Mouse (Mus musculus): ENCODE results near the gene Rps12. TPM values are rescaled to one million over a fixed set of nuclear protein-coding genes. Genes with fewer than 3 reads are reported as not detected.

Gene Rps12
- 114 TPM in 2 replicates for polyA plus RNA-seq (2014; fragmentation: Nextera tagmentation; extraction: Ambion mirVana)

- ATAC-seq (replicated peaks; ENCODE audit: insufficient number of reproducible peaks, low FRiP score, low TSS enrichment), result peak; percentile 96
- Histone ChIP-seq H3K4me1 (ENCODE audit: control insufficient read depth, insufficient read depth, low read length) (peaks cover 8% of the 10 kb centered on the region; the same call in 1 of the 2 replicates), H3K27ac (ENCODE audit: low read depth, low read length) (peak within 1 kb of the TSS; percentile 89), H3K4me3 (ENCODE audit: low read depth, low read length) (peak within 1 kb of the TSS; percentile 93), H3K4me2 (peak within 1 kb of the TSS; percentile 86), H3K9ac (ENCODE audit: low read depth, low read length) (peak within 1 kb of the TSS; percentile 85), H3K9me3 (replicated peaks; ENCODE audit: control insufficient read depth, low read length) (no peaks in the 10 kb centered on the region), H3K36me3 (ENCODE audit: control insufficient read depth, insufficient read depth, low read length) (peaks cover 8% of the 10 kb centered on the region; the same call in 1 of the 2 replicates), H3K27me3 (ENCODE audit: control insufficient read depth, insufficient read depth, low read length) (no peaks in the 10 kb centered on the region)
- under 1% methylated on average over 51 of the region's 51 CpGs for WGBS (ENCODE audit: insufficient replicate concordance)
Measured at GRCm38 (mm10) chr10:23787062-23787821, at the start of gene Rps12. TSS of gene Rps12 (minus strand) at chr10:23787275.

GRCm38 (mm10) chr10:23836003-23836964 lies 49.2 kb upstream of the Rps12 start:
- ATAC-seq (replicated peaks; ENCODE audit: insufficient number of reproducible peaks, low FRiP score, low TSS enrichment), result no peak
- no peak overlapping the region for H3K4me3 ChIP-seq (ENCODE audit: low read depth, low read length)
- no peak overlapping the region for H3K4me2 ChIP-seq
- no peaks in the 10 kb centered on the region for H3K27me3 ChIP-seq (ENCODE audit: control insufficient read depth, insufficient read depth, low read length)
- no peak overlapping the region for H3K27ac ChIP-seq (ENCODE audit: low read depth, low read length)
- H3K9ac ChIP-seq (ENCODE audit: low read depth, low read length), result no peak overlapping the region
- H3K9me3 ChIP-seq (replicated peaks; ENCODE audit: control insufficient read depth, low read length), result no peaks in the 10 kb centered on the region
- no peaks in the 10 kb centered on the region for H3K4me1 ChIP-seq (ENCODE audit: control insufficient read depth, insufficient read depth, low read length)
- 51% methylated on average over 9 of the region's 9 CpGs for WGBS (ENCODE audit: insufficient replicate concordance)
- no peaks in the 10 kb centered on the region for H3K36me3 ChIP-seq (ENCODE audit: control insufficient read depth, insufficient read depth, low read length)

DNA sequence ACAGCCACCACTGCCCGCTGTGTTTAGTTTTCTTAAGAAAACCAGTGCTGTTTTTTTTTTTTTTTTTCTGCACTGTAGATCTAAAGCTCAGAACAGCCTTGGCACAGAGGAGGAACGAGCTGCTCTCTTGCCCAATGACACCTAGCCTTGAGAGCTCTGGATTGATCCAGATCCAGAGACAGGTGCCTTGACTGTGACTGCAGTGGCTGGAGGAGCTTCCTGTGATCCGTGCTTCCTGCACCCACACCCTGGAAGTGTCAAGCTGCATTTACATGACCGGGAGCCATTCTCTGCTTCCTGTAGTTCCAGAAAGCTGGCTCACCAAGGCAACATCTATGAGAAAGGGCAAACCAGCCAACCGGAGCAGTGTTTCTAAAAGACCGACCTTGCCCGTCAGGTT lies 39.4 kb upstream of the Rps12 start:
- Histone ChIP-seq H3K4me2 (no peak overlapping the region), H3K27me3 (ENCODE audit: control insufficient read depth, insufficient read depth, low read length) (no peaks in the 10 kb centered on the region), H3K36me3 (ENCODE audit: control insufficient read depth, insufficient read depth, low read length) (peaks cover 10% of the 10 kb centered on the region), H3K4me1 (ENCODE audit: control insufficient read depth, insufficient read depth, low read length) (no peaks in the 10 kb centered on the region), H3K4me3 (ENCODE audit: low read depth, low read length) (no peak overlapping the region), H3K27ac (ENCODE audit: low read depth, low read length) (no peak overlapping the region), H3K9ac (ENCODE audit: low read depth, low read length) (no peak overlapping the region), H3K9me3 (replicated peaks; ENCODE audit: control insufficient read depth, low read length) (no peaks in the 10 kb centered on the region)
- no peak for ATAC-seq (replicated peaks; ENCODE audit: insufficient number of reproducible peaks, low FRiP score, low TSS enrichment)
- 86% methylated on average over 7 of the region's 7 CpGs for WGBS (ENCODE audit: insufficient replicate concordance)

- WGBS (ENCODE audit: insufficient replicate concordance), result 62% methylated on average over 7 of the region's 7 CpGs
- H3K4me2 ChIP-seq, result no peak overlapping the region
- H3K36me3 ChIP-seq (ENCODE audit: control insufficient read depth, insufficient read depth, low read length), result no peaks in the 10 kb centered on the region
- H3K27ac ChIP-seq (ENCODE audit: low read depth, low read length), result no peak overlapping the region
- no peak for ATAC-seq (replicated peaks; ENCODE audit: insufficient number of reproducible peaks, low FRiP score, low TSS enrichment)
- H3K4me3 ChIP-seq (ENCODE audit: low read depth, low read length), result no peak overlapping the region
- H3K4me1 ChIP-seq (ENCODE audit: control insufficient read depth, insufficient read depth, low read length), result no peaks in the 10 kb centered on the region
- H3K9ac ChIP-seq (ENCODE audit: low read depth, low read length), result no peak overlapping the region
- no peaks in the 10 kb centered on the region for H3K27me3 ChIP-seq (ENCODE audit: control insufficient read depth, insufficient read depth, low read length)
- H3K9me3 ChIP-seq (replicated peaks; ENCODE audit: control insufficient read depth, low read length), result no peaks in the 10 kb centered on the region
Measured at GRCm38 (mm10) chr10:23816241-23816640, 29.2 kb upstream of the Rps12 start.

DNA sequence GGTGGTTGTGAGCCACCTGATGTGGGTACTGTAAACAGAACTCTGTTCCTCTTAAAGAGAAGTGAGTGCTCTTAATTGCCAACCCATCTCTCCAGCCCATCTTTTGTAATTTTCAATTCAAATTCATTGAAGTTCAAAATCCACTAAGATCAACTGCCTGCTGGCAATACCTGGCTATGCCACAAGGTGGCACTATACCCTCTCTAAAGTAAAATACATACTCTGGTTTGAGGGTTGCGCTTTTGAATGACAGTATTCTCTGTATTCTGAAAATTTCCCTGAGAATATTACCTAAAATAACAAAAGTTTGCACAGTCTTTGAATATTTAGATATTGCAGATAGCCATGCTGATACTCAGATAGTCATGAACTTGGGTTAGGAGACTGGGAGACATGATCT lies 28.1 kb upstream of the Rps12 start:
- no peak overlapping the region for H3K27ac ChIP-seq (ENCODE audit: low read depth, low read length)
- no peak overlapping the region for H3K9ac ChIP-seq (ENCODE audit: low read depth, low read length)
- H3K4me3 ChIP-seq (ENCODE audit: low read depth, low read length), result no peak overlapping the region
- H3K27me3 ChIP-seq (ENCODE audit: control insufficient read depth, insufficient read depth, low read length), result no peaks in the 10 kb centered on the region
- H3K36me3 ChIP-seq (ENCODE audit: control insufficient read depth, insufficient read depth, low read length), result no peaks in the 10 kb centered on the region
- 56% methylated on average over 1 of the region's 1 CpGs for WGBS (ENCODE audit: insufficient replicate concordance)
- ATAC-seq (replicated peaks; ENCODE audit: insufficient number of reproducible peaks, low FRiP score, low TSS enrichment), result no peak
- no peaks in the 10 kb centered on the region for H3K4me1 ChIP-seq (ENCODE audit: control insufficient read depth, insufficient read depth, low read length)
- no peak overlapping the region for H3K4me2 ChIP-seq
- H3K9me3 ChIP-seq (replicated peaks; ENCODE audit: control insufficient read depth, low read length), result no peaks in the 10 kb centered on the region

DNA sequence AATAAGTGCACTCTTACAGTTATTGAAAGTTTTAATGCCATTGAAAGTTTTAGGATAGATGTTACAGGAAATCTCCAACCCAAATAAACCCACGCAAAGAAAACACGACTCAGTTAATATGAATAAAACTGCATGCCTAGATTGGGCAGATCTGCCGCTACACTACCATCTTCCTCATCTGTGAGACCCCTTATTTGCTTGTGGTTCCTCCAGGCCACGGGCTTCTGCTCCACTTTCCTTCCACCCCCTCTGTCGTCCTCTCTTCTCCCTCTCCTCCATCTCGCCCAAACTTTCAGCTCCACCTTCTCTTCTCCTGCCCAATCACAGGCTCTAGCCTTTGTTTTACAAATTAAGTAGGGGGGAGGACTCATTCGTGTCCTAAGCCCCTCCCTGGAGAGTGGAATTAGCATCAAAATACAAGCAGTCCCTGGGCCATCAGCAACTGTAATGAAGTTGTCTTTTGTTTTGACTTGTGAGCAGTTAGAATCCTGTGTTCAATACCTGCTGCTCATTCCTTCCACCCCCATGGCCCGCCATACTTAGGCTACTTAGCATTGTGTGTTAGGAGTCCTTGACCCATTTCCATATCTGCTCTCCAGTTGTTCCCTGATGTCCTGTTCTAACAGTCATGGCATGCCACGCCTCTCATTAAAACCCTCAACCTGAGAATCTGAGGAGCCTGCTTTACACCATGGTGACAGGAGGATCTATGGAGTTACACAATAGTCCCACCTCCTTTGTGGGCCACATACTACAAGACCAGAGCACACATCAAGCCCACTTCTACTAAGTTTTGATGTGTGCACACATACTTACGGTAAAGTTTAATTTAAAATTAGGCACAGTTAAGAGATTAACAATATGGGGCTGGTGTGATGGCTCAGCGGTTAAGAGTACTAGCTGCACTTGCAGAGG lies 26.0 kb upstream of the Rps12 start:
- H3K27ac ChIP-seq (ENCODE audit: low read depth, low read length), result no peak overlapping the region
- H3K27me3 ChIP-seq (ENCODE audit: control insufficient read depth, insufficient read depth, low read length), result no peaks in the 10 kb centered on the region
- ATAC-seq (replicated peaks; ENCODE audit: insufficient number of reproducible peaks, low FRiP score, low TSS enrichment), result no peak
- H3K4me3 ChIP-seq (ENCODE audit: low read depth, low read length), result no peak overlapping the region
- H3K4me1 ChIP-seq (ENCODE audit: control insufficient read depth, insufficient read depth, low read length), result no peaks in the 10 kb centered on the region
- 62% methylated on average over 11 of the region's 11 CpGs for WGBS (ENCODE audit: insufficient replicate concordance)
- H3K9ac ChIP-seq (ENCODE audit: low read depth, low read length), result no peak overlapping the region
- no peak overlapping the region for H3K4me2 ChIP-seq
- no peaks in the 10 kb centered on the region for H3K36me3 ChIP-seq (ENCODE audit: control insufficient read depth, insufficient read depth, low read length)
- no peaks in the 10 kb centered on the region for H3K9me3 ChIP-seq (replicated peaks; ENCODE audit: control insufficient read depth, low read length)

- H3K36me3 ChIP-seq (ENCODE audit: control insufficient read depth, insufficient read depth, low read length), result no peaks in the 10 kb centered on the region
- no peak for ATAC-seq (replicated peaks; ENCODE audit: insufficient number of reproducible peaks, low FRiP score, low TSS enrichment)
- H3K27ac ChIP-seq (ENCODE audit: low read depth, low read length), result no peak overlapping the region
- H3K4me1 ChIP-seq (ENCODE audit: control insufficient read depth, insufficient read depth, low read length), result no peaks in the 10 kb centered on the region
- H3K9me3 ChIP-seq (replicated peaks; ENCODE audit: control insufficient read depth, low read length), result no peaks in the 10 kb centered on the region
- no peak overlapping the region for H3K4me3 ChIP-seq (ENCODE audit: low read depth, low read length)
- no peaks in the 10 kb centered on the region for H3K27me3 ChIP-seq (ENCODE audit: control insufficient read depth, insufficient read depth, low read length)
- no peak overlapping the region for H3K4me2 ChIP-seq
- no peak overlapping the region for H3K9ac ChIP-seq (ENCODE audit: low read depth, low read length)
Measured at GRCm38 (mm10) chr10:23812438-23812759, 25.3 kb upstream of the Rps12 start.

Measured in heart, embryonic 11.5 days (tissue).